Mouse (Mus musculus): ENCODE results near the gene Mccc2.

DNA sequence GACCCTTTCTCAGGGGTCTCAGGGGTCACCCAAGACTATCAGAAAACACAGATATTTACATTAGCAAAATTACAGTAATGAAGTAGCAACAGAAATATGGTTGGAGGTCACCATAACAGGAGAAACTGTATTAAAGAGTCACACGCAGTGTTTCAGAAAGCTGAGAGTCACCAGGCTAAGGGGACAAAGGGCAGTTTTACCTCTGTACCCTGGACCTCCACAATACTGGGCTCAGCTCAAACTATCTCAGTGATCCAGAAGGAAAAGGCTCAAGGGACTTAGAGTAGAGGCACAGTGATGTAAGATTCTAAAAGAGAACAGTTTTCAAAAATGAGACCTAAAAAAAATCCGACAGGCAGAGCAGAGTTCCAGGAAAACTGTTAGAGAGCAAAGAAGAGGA lies 36.0 kb downstream of the Mccc2 start:
- TF ChIP-seq POLR2A (IDR thresholded peaks at IDR 0.05; ENCODE audit: insufficient read depth, low read length), result no peak
- no peak for TF ChIP-seq CTCF (IDR thresholded peaks at IDR 0.05; ENCODE audit: low read depth, low read length)
- no peak for TF ChIP-seq EP300 (IDR thresholded peaks at IDR 0.05; ENCODE audit: insufficient read depth, low read depth, low read length)

All from ES-Bruce4 (cell line).